Mouse (Mus musculus) heart, adult 2 months (tissue): ENCODE data around the gene Dclk2.

Experiments used
- CTCF ChIP-seq: fragments of 200-600 bp; IDR thresholded peaks from 2 replicates; pipeline ENCODE4 v1.8.1; 2022; ENCODE audit warnings: antibody characterized with exemption, mild to moderate bottlenecking, moderate library complexity
- EP300 ChIP-seq: fragments of 200-500 bp; IDR thresholded peaks from 2 replicates; pipeline ENCODE4 v1.6.1; 2011; ENCODE audit warnings: low read depth, low read length, control low read depth; ENCODE audit not compliant: insufficient read depth
- POLR2A ChIP-seq: fragments of 200-500 bp; IDR thresholded peaks from 2 replicates; pipeline ENCODE4 v1.6.1; 2011; ENCODE audit warnings: mild to moderate bottlenecking, low read depth, low read length, control low read depth; ENCODE audit not compliant: insufficient read depth

GRCm38 (mm10) chr3:86756548-86756947, 164.1 kb downstream of the Dclk2 start:
- no peak for TF ChIP-seq CTCF
- no peak for TF ChIP-seq POLR2A
- no peak for TF ChIP-seq EP300
